Comparison of ENCODE assay signal across 21 mouse cellular contexts in the genomic region with DNA sequence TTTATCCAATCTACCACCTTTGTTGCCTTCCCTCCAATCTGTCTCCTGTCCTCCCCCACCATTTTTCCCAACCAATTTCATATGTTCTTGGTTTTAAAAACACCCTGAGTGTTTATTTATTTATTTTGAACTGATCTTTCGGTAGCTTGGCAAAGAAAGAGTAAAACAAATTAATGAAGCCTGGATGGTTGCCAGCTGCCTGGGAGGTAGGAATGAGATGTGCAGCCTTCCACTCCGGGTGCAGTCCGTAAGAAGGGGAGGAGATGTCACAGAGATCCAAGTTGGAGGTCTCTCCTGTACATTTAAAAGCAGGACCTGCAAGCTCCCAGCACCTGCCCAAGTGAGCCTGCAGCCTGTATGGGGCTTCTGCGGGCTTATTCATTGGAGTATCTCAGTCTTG.
DNase-seq lines count a peak whose midpoint lies in the region; ATAC-seq and TF ChIP-seq lines count a peak whose summit lies in the region.
"Had no signal": no experiment of that assay in that cellular context is flagged by ENCODE, and none has a peak within 500 bp of the region (broad histone marks: within the 10 kb centered on the region; RNA-seq: fewer than 3 reads in every experiment).

No protein-coding gene starts in this region.

- H3K27ac ChIP-seq in kidney, postnatal 0 days = no peak overlapping the region
- H3K27ac ChIP-seq: embryonic facial prominence, embryonic 13.5 days; gastrocnemius, adult 2 months; hindbrain, embryonic 10.5 days; liver, embryonic 15.5 days; neural tube, embryonic 12.5 days had no signal

- WGBS in kidney, postnatal 0 days = 29% methylated on average over 4 of the region's 4 CpGs

- no peaks in the 10 kb centered on the region for H3K4me1 ChIP-seq in kidney, postnatal 0 days (replicated peaks; ENCODE audit: insufficient read depth, low read length)
- H3K4me1 ChIP-seq: embryonic facial prominence, embryonic 13.5 days; hindbrain, embryonic 10.5 days; liver, embryonic 15.5 days; megakaryocyte, embryonic 14.5 days; neural tube, embryonic 12.5 days had no signal

- no peak overlapping the region for H3K4me3 ChIP-seq in kidney, postnatal 0 days (replicated peaks; ENCODE audit: low read depth, low read length)
- H3K4me3 ChIP-seq: embryonic facial prominence, embryonic 13.5 days; gastrocnemius, adult 2 months; hindbrain, embryonic 10.5 days; liver, embryonic 15.5 days; megakaryocyte, embryonic 14.5 days; neural tube, embryonic 12.5 days had no signal

- DNase-seq in cerebellum, adult 11-12 months = peak; percentile 25
- no peak for DNase-seq in cerebellum, adult 11 months
- DNase-seq in kidney, postnatal 0 days (ENCODE audit: low spot score) = peak; percentile 2
- DNase-seq in kidney, adult 18-20 months = no peak
- peak; percentile 8 for DNase-seq in ovary, postnatal 14 days (ENCODE audit: low spot score)
- DNase-seq in ovary, postnatal 10 days (ENCODE audit: low spot score) = no peak
- peak; percentile 15 to 26 for DNase-seq in cerebellum, postnatal 36 days
- DNase-seq in thymus, postnatal 0 days (ENCODE audit: low spot score) = no peak
- DNase-seq: adrenal gland, adult 2 months; gastrocnemius, adult 2 months; lung, postnatal 10 days; right cerebral cortex, adult 18-20 months; spleen, adult 18-20 months had no signal

- no peaks in the 10 kb centered on the region for H3K9me3 ChIP-seq in kidney, postnatal 0 days (replicated peaks; ENCODE audit: low read length)
- H3K9me3 ChIP-seq: embryonic facial prominence, embryonic 13.5 days; hindbrain, embryonic 10.5 days; liver, embryonic 15.5 days; megakaryocyte, embryonic 14.5 days; neural tube, embryonic 12.5 days had no signal

- no peaks in the 10 kb centered on the region for H3K27me3 ChIP-seq in kidney, postnatal 0 days (ENCODE audit: insufficient read depth, low read length)
- H3K27me3 ChIP-seq: CH12.LX; embryonic facial prominence, embryonic 13.5 days; liver, embryonic 15.5 days; megakaryocyte, embryonic 14.5 days; neural tube, embryonic 12.5 days had no signal

- H3K4me2 ChIP-seq in kidney, postnatal 0 days (ENCODE audit: low read length) = no peak overlapping the region
- H3K4me2 ChIP-seq: embryonic facial prominence, embryonic 13.5 days; liver, embryonic 15.5 days; neural tube, embryonic 12.5 days had no signal

- H3K9ac ChIP-seq in kidney, postnatal 0 days (ENCODE audit: low read depth, low read length) = no peak overlapping the region
- H3K9ac ChIP-seq: embryonic facial prominence, embryonic 13.5 days; liver, embryonic 15.5 days; neural tube, embryonic 12.5 days had no signal

- no peaks in the 10 kb centered on the region for H3K36me3 ChIP-seq in kidney, postnatal 0 days (ENCODE audit: insufficient read depth, low read length)
- H3K36me3 ChIP-seq: embryonic facial prominence, embryonic 13.5 days; hindbrain, embryonic 10.5 days; liver, embryonic 15.5 days; neural tube, embryonic 12.5 days had no signal

- no peak for ATAC-seq in kidney, postnatal 0 days (replicated peaks; ENCODE audit: low FRiP score, low read depth)
- ATAC-seq: intestine, postnatal 0 days; midbrain, embryonic 16.5 days had no signal

- TF ChIP-seq CTCF in kidney, postnatal 0 days (IDR thresholded peaks at IDR 0.05; ENCODE audit: low read depth) = no peak

Comparison
In these comparisons a context has a peak if more than half of its experiments do, and no peak if none do; other contexts are left out.
1. DNase-seq: peak in cerebellum, adult 11-12 months (single experiment), kidney, postnatal 0 days (single experiment), ovary, postnatal 14 days (single experiment) and cerebellum, postnatal 36 days (2 of 2); none in cerebellum, adult 11 months (single experiment), kidney, adult 18-20 months (single experiment), ovary, postnatal 10 days (single experiment) and thymus, postnatal 0 days (single experiment).